Comparison of ENCODE assay signal across 24 mouse cellular contexts in the genomic region with DNA sequence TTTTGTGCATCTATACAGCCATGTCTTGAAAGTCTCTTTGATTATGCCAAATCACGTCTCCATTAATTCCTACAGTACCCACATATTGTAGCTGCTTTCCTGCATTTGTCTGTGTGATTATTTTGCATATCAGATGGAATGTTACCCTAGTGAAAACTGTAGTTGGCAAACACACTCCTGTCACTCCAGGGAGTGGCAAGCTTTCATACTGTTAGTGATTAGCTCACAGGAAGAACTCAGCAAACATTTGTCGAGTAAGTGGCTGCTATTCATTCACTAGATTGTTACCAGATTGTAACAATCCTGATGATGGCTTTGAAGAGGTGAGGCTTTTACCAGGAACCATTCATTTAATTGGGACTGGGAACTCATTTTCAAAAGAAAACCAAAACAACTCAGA.
DNase-seq lines count a peak whose midpoint lies in the region; ATAC-seq and TF ChIP-seq lines count a peak whose summit lies in the region.
"Had no signal": no experiment of that assay in that cellular context is flagged by ENCODE, and none has a peak within 500 bp of the region (broad histone marks: within the 10 kb centered on the region; RNA-seq: fewer than 3 reads in every experiment).

No protein-coding gene starts in this region.

- TF ChIP-seq CTCF in forebrain, postnatal 0 days (IDR thresholded peaks at IDR 0.05; ENCODE audit: low read depth) = no peak

- no peak overlapping the region for H3K4me3 ChIP-seq in forebrain, postnatal 0 days (ENCODE audit: low read depth, low read length)
- H3K4me3 ChIP-seq: gastrocnemius, adult 2 months; layer of hippocampus, adult 2 months; limb, embryonic 12.5 days; myocyte; neural tube, embryonic 13.5 days had no signal

- 13% methylated on average over 2 of the region's 2 CpGs for WGBS in forebrain, postnatal 0 days

- no peaks in the 10 kb centered on the region for H3K9me3 ChIP-seq in forebrain, postnatal 0 days (ENCODE audit: low read length)
- H3K9me3 ChIP-seq: limb, embryonic 12.5 days; neural tube, embryonic 13.5 days had no signal

- H3K4me2 ChIP-seq in forebrain, postnatal 0 days (ENCODE audit: low read depth) = no peak overlapping the region
- H3K4me2 ChIP-seq: hindbrain, embryonic 14.5 days; limb, embryonic 12.5 days; liver, embryonic 11.5 days; neural tube, embryonic 13.5 days had no signal

- no peaks in the 10 kb centered on the region for H3K36me3 ChIP-seq in forebrain, postnatal 0 days (ENCODE audit: insufficient read depth)
- H3K36me3 ChIP-seq: limb, embryonic 12.5 days; neural tube, embryonic 13.5 days had no signal

- no peaks in the 10 kb centered on the region for H3K4me1 ChIP-seq in forebrain, postnatal 0 days (ENCODE audit: insufficient read depth)
- H3K4me1 ChIP-seq: limb, embryonic 12.5 days; neural tube, embryonic 13.5 days had no signal

- ATAC-seq in forebrain, postnatal 0 days = peak; percentile 91

- H3K27ac ChIP-seq in forebrain, postnatal 0 days (ENCODE audit: low read depth, low read length) = no peak overlapping the region
- H3K27ac ChIP-seq: gastrocnemius, adult 2 months; hindbrain, embryonic 14.5 days; layer of hippocampus, adult 2 months; limb, embryonic 12.5 days; neural tube, embryonic 13.5 days had no signal

- no peak overlapping the region for H3K9ac ChIP-seq in forebrain, postnatal 0 days
- H3K9ac ChIP-seq: hindbrain, embryonic 14.5 days; limb, embryonic 12.5 days; neural tube, embryonic 13.5 days had no signal

- peak; percentile 9 to 22 for DNase-seq in cerebellum, postnatal 14 days
- no peak for DNase-seq in cerebellum, adult 11 months
- peak; percentile 3 for DNase-seq in layer of hippocampus, adult 9-11 months
- no peak for DNase-seq in layer of hippocampus, postnatal 36 days
- DNase-seq in brain, adult 2 months (ENCODE audit: low read depth, low spot score) = peak; percentile 10
- DNase-seq in forebrain, postnatal 0 days = peak; percentile 71
- DNase-seq in spleen, postnatal 10 days (ENCODE audit: low spot score in 2 of 2) = no peak
- DNase-seq: adrenal gland, postnatal 14 days; cerebellum, adult 18-20 months; cerebellum, postnatal 36 days; gastrocnemius, adult 2 months; kidney, postnatal 10 days; lung, adult 18-20 months; midbrain, embryonic 14.5 days; retina, postnatal 1 day; right cerebral cortex, postnatal 25 days; spleen, adult 18-20 months; thymus, postnatal 25 days had no signal

- H3K27me3 ChIP-seq in forebrain, postnatal 0 days (ENCODE audit: insufficient read depth, low read length) = 0 out of 2 replicates have a peak, but pooled peaks cover 4% of the 10 kb centered on the region
- H3K27me3 ChIP-seq: limb, embryonic 12.5 days; neural tube, embryonic 13.5 days had no signal

Comparison
In these comparisons a context has a peak if more than half of its experiments do, and no peak if none do; other contexts are left out.
1. DNase-seq: peak in cerebellum, postnatal 14 days (2 of 2), layer of hippocampus, adult 9-11 months (single experiment), brain, adult 2 months (single experiment) and forebrain, postnatal 0 days (single experiment); none in cerebellum, adult 11 months (single experiment), layer of hippocampus, postnatal 36 days (0 of 2) and spleen, postnatal 10 days (0 of 2).